Mouse (Mus musculus) c-Kit-negative CD71-positive TER-119-positive erythroid progenitor cells, embryonic 14.5 days (primary cell): ENCODE results near the gene Tmod1.

ENCODE experiments used
- DNase-seq: peaks from one replicate; pipeline ENCODE4 v3.0.0-alpha.2; 2013; ENCODE audit warnings: low read depth, low spot score

Gene Tmod1

GRCm38 (mm10) chr4:46038892-46039751 lies at the start of gene Tmod1:
Gene Tmod1, plus strand, starts transcription at chr4:46038935.
- peak; percentile 76 for DNase-seq

- no peak for DNase-seq
Observed at GRCm38 (mm10) chr4:45990427-45991135, 48.2 kb upstream of the Tmod1 start.

DNA sequence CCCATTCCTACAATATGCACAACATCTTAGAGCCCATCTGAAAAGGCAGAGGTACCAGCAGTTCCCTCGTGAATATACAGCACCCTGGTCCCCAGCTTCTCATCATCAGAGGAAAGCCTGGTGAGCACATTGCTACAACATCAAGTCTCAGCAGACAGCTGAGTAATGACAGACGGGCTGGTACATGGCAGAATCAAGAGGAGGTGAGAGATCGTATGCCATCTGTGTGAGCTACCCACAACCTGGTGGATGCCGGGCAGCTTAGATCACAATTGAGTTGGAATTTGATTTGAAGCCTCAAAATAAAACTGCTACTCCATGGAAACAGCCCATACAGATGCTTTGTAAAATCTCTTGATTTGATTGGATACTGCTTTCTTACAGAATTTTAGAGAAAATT lies 40.2 kb upstream of the Tmod1 start:
- DNase-seq, result no peak

DNA sequence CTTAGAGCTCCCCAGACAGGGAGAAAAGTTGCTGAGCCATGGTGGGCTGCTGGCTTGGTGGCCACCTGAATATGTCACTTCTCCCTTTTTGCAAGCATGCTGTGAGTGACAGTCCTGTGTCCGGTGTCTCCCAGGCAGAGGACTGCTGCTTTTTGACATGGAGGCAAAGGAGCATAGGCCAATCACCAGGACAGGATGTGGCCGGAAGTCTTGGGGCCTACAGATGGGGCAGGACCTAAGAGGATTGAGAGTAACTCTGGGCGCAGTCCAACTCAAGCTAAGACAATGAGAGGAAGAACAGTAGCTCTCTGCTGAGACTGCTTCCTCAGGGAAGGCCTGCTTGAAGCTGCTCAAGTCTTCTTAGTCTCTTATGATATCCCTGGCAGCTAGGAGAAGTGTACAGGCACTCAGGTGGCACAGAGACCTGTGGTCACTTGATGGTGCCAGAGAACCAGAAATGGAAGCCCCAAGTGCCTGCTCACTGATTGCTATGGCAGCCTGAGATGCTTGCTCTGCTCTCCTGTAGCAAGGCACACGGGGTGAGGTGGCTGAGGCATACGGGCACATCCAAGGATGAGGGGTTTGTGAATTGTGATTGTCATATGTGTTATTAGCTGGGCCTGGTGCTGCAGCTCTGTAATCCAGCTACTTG lies 30.5 kb upstream of the Tmod1 start:
- no peak for DNase-seq

DNA sequence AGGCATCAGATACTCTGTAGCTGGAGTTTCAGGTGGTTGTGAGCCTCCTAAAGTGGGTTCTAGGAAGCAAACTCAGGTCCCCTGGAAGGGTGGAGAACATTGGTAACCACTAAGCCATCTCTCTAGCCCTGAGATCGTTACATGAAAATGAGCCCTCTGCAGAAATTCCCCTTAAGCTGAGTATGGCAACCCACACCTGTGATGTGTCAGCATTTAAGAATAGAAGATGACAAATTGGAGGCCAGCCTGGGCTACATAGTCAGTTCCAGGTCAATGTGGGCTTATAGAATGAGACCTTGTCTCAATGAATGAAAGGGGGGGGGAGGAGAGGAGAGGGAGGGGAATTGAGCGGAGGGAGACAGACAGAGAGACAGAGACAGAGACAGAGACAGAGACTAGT lies 27.0 kb upstream of the Tmod1 start:
- DNase-seq, result no peak

GRCm38 (mm10) chr4:46015605-46016004 lies 23.1 kb upstream of the Tmod1 start:
- no peak for DNase-seq

DNA sequence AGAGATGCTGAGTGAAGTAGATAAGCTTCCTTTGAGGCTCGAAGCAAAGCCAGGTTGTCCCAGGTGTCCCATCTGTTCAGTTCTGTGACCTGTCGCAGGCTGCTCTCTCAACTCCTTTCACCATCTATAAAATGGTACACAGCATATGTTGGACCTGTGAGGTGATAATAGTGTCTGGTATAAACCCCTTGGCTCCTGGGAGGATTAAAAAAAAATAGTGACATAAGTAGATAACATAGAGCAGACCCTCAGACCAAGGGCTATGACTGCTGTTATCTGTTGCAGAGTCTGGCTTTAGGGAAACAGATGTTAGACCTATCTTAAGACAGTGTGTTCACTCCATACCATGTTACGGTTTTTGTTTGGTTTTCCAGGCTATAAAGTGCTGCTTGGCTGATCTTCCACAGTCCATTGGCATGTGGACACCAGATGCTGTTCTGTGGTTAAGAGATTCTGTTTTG lies 15.7 kb upstream of the Tmod1 start:
- no peak for DNase-seq

GRCm38 (mm10) chr4:46025893-46026292 lies 12.8 kb upstream of the Tmod1 start:
- DNase-seq, result no peak

DNA sequence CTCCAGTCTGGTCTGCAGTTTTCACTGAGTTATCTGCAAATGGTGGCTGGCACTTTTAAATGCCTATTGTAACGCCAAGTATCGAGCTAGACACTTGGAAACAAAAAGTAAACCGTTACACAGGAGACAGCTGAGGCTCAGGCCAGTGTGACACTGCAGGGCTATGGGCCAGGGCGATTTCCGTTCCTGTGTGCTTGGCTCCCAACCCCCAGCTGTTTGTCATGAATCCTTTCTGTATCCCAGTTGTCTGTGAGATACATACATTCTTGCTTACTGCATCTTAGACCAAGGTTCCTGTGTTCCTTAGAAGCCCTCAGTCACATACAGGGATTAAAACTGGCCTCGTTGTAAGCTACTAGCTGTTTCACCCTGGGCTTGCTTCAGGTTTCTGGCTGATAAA lies 10.5 kb upstream of the Tmod1 start:
- no peak for DNase-seq

- no peak for DNase-seq
Observed at GRCm38 (mm10) chr4:46028781-46029180, 10.0 kb upstream of the Tmod1 start.

DNA sequence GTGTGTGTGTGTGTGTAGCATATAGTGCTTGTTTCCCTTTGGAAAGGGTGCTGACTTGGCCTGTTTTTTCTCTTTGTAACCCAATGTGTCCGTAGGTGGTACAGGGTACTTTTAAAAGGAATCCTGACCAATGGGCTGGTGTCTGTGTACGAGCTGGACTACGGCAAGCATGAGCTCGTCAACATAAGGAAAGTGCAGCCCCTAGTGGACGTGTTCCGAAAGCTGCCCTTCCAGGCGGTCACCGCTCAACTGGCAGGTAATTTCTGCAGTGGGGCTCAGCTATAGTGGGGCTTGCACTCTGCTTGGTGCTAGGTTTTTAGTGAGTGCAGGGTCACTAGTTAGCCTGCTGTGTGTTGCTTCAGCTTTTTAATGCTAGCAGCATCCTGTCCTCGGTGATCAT lies 9.2 kb upstream of the Tmod1 start:
- no peak for DNase-seq

- no peak for DNase-seq
Observed at GRCm38 (mm10) chr4:46032448-46032847, 6.3 kb upstream of the Tmod1 start.

GRCm38 (mm10) chr4:46033197-46033596 lies 5.5 kb upstream of the Tmod1 start:
- DNase-seq, result peak; percentile 36

DNA sequence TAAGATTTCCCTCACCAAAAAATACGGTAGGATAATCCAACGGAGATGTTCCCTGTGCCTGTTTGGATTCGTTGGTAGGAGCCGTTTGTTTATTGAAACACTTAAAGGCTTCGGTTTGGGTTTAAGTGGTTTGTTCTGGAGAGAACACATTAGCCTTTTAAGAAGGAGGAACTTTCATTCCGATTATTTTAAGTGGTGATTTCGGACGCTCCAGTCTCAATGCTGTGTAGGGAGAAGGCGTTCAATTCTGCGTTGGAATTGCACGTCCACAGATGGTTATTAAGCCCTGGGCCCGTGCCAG lies 194 bp upstream of the Tmod1 start:
- DNase-seq, result no peak

DNA sequence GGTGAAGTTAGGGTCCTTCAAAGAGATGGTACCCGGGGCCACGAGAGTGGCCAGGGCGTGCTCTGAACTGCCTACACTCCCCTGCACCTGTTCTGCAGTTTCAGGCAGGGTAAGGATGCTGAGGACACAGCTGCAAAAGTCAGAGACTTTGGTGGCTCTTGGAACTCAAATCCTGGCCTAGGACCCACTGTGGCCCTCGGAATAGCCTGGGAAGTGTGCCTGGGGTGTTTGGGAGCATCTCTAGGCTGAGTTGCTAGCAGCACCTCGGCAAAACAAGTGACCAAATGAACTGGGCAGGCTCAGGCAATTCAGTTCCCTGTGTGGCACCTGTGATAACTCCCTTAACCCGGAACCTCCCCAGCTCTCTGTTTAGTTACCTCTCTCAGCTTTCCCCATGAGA lies 1.2 kb downstream of the Tmod1 start:
- peak; percentile 57 for DNase-seq

DNA sequence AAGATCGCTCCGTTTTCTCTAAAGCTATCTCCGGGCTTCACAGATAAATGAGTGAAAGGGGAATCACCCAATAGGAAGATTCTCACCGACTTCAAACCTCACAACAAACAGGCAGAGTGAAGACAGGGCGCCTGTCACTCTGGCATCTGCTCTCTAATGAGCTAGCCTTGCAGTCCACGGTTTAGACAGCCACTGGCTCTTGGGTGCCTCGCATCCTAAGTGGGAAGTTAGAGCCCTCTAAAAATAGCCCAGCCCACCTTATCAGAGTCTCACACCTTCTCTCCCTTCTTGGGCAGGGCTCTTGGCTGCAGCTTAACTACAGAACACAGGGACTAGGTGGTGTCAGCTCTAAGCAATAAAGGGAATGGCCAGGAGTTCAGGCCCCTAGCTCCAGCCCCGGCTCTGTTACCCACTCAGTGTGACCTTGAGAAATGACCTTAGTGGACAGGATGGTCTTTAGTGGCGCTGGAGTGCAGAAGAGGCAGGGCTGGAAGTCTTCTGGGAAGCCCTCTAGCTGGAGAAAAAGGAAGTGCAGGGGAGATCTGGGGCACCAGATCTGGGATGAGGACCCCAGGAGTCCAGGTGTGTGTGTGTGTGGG lies 2.0 kb downstream of the Tmod1 start:
- DNase-seq, result peak; percentile 94

DNA sequence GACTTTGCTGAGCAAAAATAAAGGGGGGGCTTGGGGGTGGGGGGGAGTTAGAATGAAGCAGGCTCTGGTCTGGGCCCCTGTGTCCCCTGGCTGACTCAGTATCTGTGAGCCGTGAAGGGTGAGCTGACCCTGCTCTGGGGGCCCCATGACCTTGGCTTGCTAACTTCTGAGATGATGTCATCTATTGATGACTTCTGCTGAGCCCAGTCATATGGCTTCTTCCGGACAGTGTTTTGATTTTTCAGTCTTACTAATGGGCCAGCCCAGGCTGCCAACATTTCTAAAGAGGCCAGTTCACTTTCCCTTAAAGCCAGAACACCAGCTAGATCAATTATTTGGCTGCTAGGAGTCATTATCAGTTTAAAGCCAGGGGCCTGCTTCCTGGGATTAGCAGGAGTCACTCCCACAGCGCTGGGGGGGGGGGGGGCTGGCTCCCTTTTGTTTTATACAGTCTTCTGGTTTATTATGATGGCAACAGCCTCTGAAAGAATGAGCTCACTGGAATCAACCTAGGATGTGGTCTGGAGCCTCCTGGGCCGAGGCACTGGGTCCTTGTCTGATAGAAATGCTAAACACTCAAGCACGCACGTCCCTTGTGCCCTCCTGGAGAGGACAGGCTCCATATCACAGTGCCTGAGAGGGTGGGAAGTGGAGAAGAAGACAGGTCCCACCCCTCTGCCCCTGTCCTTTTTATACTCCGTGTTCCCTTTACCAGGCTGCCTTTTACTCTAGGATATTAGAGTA lies 3.2 kb downstream of the Tmod1 start:
- DNase-seq, result peak; percentile 59

GRCm38 (mm10) chr4:46042505-46042850 lies 3.7 kb downstream of the Tmod1 start:
- DNase-seq, result no peak

- no peak for DNase-seq
Observed at GRCm38 (mm10) chr4:46043361-46043760, 4.6 kb downstream of the Tmod1 start.

- DNase-seq, result no peak
Observed at GRCm38 (mm10) chr4:46047971-46048370, 9.2 kb downstream of the Tmod1 start.

GRCm38 (mm10) chr4:46048418-46048817 lies 9.7 kb downstream of the Tmod1 start:
- no peak for DNase-seq
